Mouse (Mus musculus) forebrain, embryonic 15.5 days (tissue): ENCODE results near the gene Jpt2. TPM values are rescaled to one million over a fixed set of nuclear protein-coding genes. Genes with fewer than 3 reads are reported as not detected.
A peak's percentile ranks its signal among the peaks of the same experiment; 100 is the strongest.
"Not testable (repeated sequence)": the region's sequence is repeated elsewhere in the genome, so short reads cannot be mapped to it uniquely, and the experiment has no call there.

Experiments used
- ATAC-seq: fragments of 200-750 bp; cut with Nextera tagmentation; replicated peaks from 2 replicates; pipeline ENCODE4 v1.8.0; 2017; ENCODE audit warnings: mild to moderate bottlenecking, moderate TSS enrichment, moderate library complexity
- H3K27ac ChIP-seq: fragments of 300-500 bp; sonication (generic); replicated peaks from 2 replicates; pipeline ENCODE4 v1.5.1; 2015; ENCODE audit warnings: mild to moderate bottlenecking, inconsistent platforms
- H3K27me3 ChIP-seq: fragments of 300-500 bp; sonication (generic); 2 replicates; pipeline ENCODE4 v1.6.1; 2015; ENCODE audit warnings: inconsistent platforms
- H3K36me3 ChIP-seq: fragments of 300-500 bp; sonication (generic); 2 replicates; pipeline ENCODE4 v1.6.1; 2015; ENCODE audit warnings: mild to moderate bottlenecking, inconsistent platforms
- H3K4me1 ChIP-seq: fragments of 300-500 bp; sonication (generic); 2 replicates; pipeline ENCODE4 v1.6.1; 2015; ENCODE audit warnings: inconsistent platforms
- H3K4me2 ChIP-seq: fragments of 300-500 bp; sonication (generic); replicated peaks from 2 replicates; pipeline ENCODE4 v1.6.1; 2015; ENCODE audit warnings: mild to moderate bottlenecking, inconsistent platforms
- H3K4me3 ChIP-seq: fragments of 300-500 bp; sonication (generic); 2 replicates; pipeline ENCODE4 v1.5.1; 2015; ENCODE audit warnings: mild to moderate bottlenecking, inconsistent platforms
- H3K9ac ChIP-seq: fragments of 300-500 bp; sonication (generic); replicated peaks from 2 replicates; pipeline ENCODE4 v1.6.1; 2015; ENCODE audit warnings: mild to moderate bottlenecking, inconsistent platforms
- H3K9me3 ChIP-seq: fragments of 300-500 bp; sonication (generic); 2 replicates; pipeline ENCODE4 v1.6.1; 2016; ENCODE audit warnings: inconsistent platforms
- WGBS: fragments of 180-500 bp; shearing (Covaris S2); methylation state at CpG from one replicate; pipeline ENCODE4 v1.1.7; 2015; ENCODE audit warnings: mixed read lengths; 5-methylcytosine and 5-hydroxymethylcytosine counted together
- polyA plus RNA-seq: library from polyadenylated mRNA; unstranded; fragments of >200 nt; fragmentation: Nextera tagmentation; extraction: Ambion mirVana; gene quantifications from 2 replicates; pipeline ENCODE4 v1.2.1, GENCODE M21; 2015

Jpt2 gene
- polyA plus RNA-seq, 1 experiment from 2014 or later, result 101 TPM

DNA sequence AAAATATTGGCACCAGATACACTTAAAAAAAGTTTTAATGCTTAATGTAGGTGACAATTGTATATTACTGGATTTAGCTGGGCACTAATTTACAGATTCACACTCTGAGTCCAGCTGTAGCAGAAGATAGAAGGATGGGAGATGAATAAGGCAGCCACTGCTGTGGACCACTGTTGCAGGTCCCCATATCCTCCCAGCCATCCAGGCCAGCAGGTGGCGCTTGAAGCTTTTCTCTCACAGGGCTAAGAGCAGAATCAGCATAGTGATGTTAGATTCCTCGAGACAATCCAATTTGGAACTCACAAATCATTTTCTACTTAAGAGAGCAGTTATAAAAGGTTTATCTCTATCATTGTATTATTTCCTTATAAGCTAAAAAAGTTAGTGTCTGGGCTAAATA lies 18.0 kb downstream of the Jpt2 start:
- H3K4me3 ChIP-seq, H3K9ac ChIP-seq, H3K4me1 ChIP-seq, ATAC-seq, H3K9me3 ChIP-seq, H3K4me2 ChIP-seq, H3K27me3 ChIP-seq, H3K27ac ChIP-seq: not testable (repeated sequence)
- WGBS, result 12% methylated on average over 2 of the region's 2 CpGs
- H3K36me3 ChIP-seq, result peaks cover 37% of the 10 kb centered on the region

GRCm38 (mm10) chr17:24937266-24937665 lies 23.2 kb downstream of the Jpt2 start:
- WGBS, result 42% methylated on average over 6 of the region's 6 CpGs
- no peak for ATAC-seq
- H3K4me1 ChIP-seq, result peaks cover 32% of the 10 kb centered on the region
- H3K4me3 ChIP-seq, result peak overlapping the region; percentile 84
- H3K9me3 ChIP-seq, result no peaks in the 10 kb centered on the region
- H3K4me2 ChIP-seq, result peak overlapping the region; percentile 90
- no peaks in the 10 kb centered on the region for H3K27me3 ChIP-seq
- peak overlapping the region; percentile 93 for H3K27ac ChIP-seq
- H3K9ac ChIP-seq, result peak overlapping the region; percentile 91
- H3K36me3 ChIP-seq, result peaks cover 6% of the 10 kb centered on the region; the same call in 1 of the 2 replicates

GRCm38 (mm10) chr17:24936259-24937237 lies 23.9 kb downstream of the Jpt2 start, which contains the start of gene Mapk8ip3:
Gene Mapk8ip3, minus strand, starts transcription at chr17:24936977.
- peak; percentile 99 for ATAC-seq
- peak within 1 kb of the TSS; percentile 84 for H3K4me3 ChIP-seq
- under 1% methylated on average over 78 of the region's 78 CpGs for WGBS

DNA sequence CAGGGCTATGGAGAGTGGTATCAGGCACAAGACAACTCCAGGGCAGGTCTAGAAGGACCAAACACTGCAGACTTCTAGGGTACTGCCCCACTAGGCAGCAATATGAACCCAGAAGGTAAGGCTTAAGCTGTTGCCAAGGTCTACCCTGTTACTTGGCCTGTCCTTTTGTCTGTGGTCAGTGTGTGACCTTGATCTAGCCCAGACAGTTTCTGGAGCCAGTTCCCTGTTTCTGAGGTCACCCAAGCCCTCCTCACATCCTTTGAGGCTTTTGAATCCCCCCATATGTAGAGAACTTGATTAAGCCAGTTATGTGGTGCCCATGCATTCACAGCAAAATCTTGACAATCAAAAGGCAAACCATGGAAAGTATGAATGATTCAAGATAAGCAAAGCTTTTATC lies 24.8 kb downstream of the Jpt2 start:
- ATAC-seq, result no peak
- peaks cover 9% of the 10 kb centered on the region for H3K36me3 ChIP-seq
- H3K4me2 ChIP-seq, result peak overlapping the region; percentile 90
- peak overlapping the region; percentile 84 for H3K4me3 ChIP-seq
- no peaks in the 10 kb centered on the region for H3K27me3 ChIP-seq
- no peaks in the 10 kb centered on the region for H3K9me3 ChIP-seq
- no peak overlapping the region for H3K27ac ChIP-seq
- H3K9ac ChIP-seq, result peak overlapping the region; percentile 91
- peaks cover 32% of the 10 kb centered on the region for H3K4me1 ChIP-seq

More at GRCm38 (mm10) chr17:24936259-24937237, 23.9 kb downstream of the Jpt2 start, which contains the start of gene Mapk8ip3:
- H3K4me2 ChIP-seq, result peak within 1 kb of the TSS; percentile 90
- H3K4me1 ChIP-seq, result peaks cover 32% of the 10 kb centered on the region
- peak within 1 kb of the TSS; percentile 91 for H3K9ac ChIP-seq
- no peaks in the 10 kb centered on the region for H3K9me3 ChIP-seq
- H3K36me3 ChIP-seq, result peaks cover 9% of the 10 kb centered on the region
- H3K27me3 ChIP-seq, result no peaks in the 10 kb centered on the region
- peak within 1 kb of the TSS; percentile 93 for H3K27ac ChIP-seq

GRCm38 (mm10) chr17:24934926-24935325 lies 25.6 kb downstream of the Jpt2 start:
- Histone ChIP-seq H3K9me3 (no peaks in the 10 kb centered on the region), H3K27me3 (no peaks in the 10 kb centered on the region), H3K36me3 (peaks cover 9% of the 10 kb centered on the region), H3K27ac (no peak overlapping the region), H3K4me2 (peak overlapping the region; percentile 90), H3K4me1 (peaks cover 32% of the 10 kb centered on the region), H3K4me3 (peak overlapping the region; percentile 84), H3K9ac (peak overlapping the region; percentile 91)
- WGBS, result 89% methylated on average over 4 of the region's 4 CpGs
- ATAC-seq, result no peak

DNA sequence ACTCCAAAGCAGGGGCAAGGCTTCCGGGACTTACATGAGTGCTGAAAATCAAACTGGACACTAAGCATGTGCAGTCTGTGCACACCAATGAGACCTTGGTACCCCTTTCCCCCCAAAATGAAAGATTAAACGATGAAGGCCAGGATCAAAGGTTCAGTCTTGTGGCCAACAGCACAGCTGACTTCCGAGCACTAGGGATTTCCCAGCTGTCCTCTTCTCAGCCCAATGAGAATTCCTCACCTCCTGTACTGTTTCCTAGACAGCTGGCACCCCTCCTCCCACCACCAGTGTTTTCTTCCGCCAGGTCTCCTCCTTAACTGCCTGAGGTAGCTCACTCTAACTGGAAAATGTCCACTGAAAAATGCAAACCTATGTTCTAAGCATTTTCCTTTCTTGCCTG lies 27.3 kb downstream of the Jpt2 start:
- no peak for ATAC-seq
- Histone ChIP-seq H3K9ac (no peak overlapping the region), H3K27me3 (no peaks in the 10 kb centered on the region), H3K4me2 (no peak overlapping the region), H3K36me3 (peaks cover 9% of the 10 kb centered on the region), H3K4me1 (peaks cover 32% of the 10 kb centered on the region), H3K4me3 (no peak overlapping the region), H3K9me3 (no peaks in the 10 kb centered on the region), H3K27ac (no peak overlapping the region)
- WGBS, result 86% methylated on average over 4 of the region's 4 CpGs

- Histone ChIP-seq H3K9ac (no peak overlapping the region), H3K9me3 (no peaks in the 10 kb centered on the region), H3K36me3 (peaks cover 14% of the 10 kb centered on the region), H3K4me3 (no peak overlapping the region), H3K27me3 (no peaks in the 10 kb centered on the region), H3K27ac (no peak overlapping the region), H3K4me1 (peaks cover 32% of the 10 kb centered on the region), H3K4me2 (no peak overlapping the region)
- 94% methylated on average over 4 of the region's 4 CpGs for WGBS
- no peak for ATAC-seq
Measured at GRCm38 (mm10) chr17:24932431-24932830, 28.1 kb downstream of the Jpt2 start.

DNA sequence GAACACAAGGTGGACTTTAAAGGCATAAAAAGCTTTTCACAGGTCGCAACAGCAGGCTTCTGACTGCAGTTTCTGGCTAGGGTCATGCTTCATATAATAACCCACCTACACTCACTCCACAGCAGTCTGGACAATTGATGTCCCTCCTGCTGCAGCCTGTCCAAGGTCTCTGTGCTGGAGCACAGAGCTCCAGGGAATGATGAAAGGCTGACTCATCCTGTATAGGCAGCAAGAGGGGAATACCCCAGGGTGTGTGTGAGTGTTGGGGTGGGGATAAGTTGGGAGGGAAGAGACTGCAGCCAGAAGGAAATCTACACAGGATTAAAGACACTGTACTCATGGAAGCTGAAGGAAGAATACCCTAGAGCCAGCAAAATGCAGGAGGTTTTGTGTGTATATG lies 31.0 kb downstream of the Jpt2 start:
- no peak overlapping the region for H3K4me3 ChIP-seq
- H3K27ac ChIP-seq, result no peak overlapping the region
- no peaks in the 10 kb centered on the region for H3K9me3 ChIP-seq
- H3K27me3 ChIP-seq, result no peaks in the 10 kb centered on the region
- no peak for ATAC-seq
- H3K36me3 ChIP-seq, result peaks cover 42% of the 10 kb centered on the region
- H3K4me1 ChIP-seq, result peaks cover 15% of the 10 kb centered on the region
- H3K9ac ChIP-seq, result no peak overlapping the region
- WGBS, result 89% methylated on average over 1 of the region's 1 CpGs
- no peak overlapping the region for H3K4me2 ChIP-seq

- ATAC-seq, result no peak
- Histone ChIP-seq H3K27me3 (no peaks in the 10 kb centered on the region), H3K27ac (no peak overlapping the region), H3K4me1 (no peaks in the 10 kb centered on the region), H3K36me3 (peaks cover 96% of the 10 kb centered on the region), H3K4me3 (no peak overlapping the region), H3K9me3 (no peaks in the 10 kb centered on the region), H3K9ac (no peak overlapping the region), H3K4me2 (no peak overlapping the region)
- 88% methylated on average over 1 of the region's 1 CpGs for WGBS
Measured at GRCm38 (mm10) chr17:24923246-24923645, 37.2 kb downstream of the Jpt2 start.

DNA sequence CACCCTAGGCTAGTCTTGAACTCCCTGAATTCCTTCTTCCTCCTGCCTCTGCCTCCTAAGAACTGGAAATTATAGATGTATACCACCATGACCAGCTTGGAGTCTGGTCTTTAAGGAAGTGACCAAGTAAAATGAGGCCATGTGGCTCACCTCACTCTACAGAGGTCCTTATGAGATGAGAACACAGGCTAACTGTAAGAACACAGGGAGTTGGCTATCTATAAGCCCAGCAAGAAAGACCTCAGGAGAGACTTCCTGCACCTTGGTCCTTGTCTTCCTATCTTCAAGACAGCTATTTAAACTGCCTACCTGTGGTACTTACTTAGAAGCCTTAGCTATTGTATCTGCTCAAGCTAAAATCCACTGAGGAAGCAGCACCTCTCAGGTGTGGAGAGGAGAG lies 46.5 kb downstream of the Jpt2 start:
- H3K4me2 ChIP-seq, result no peak overlapping the region
- H3K4me1 ChIP-seq, result no peaks in the 10 kb centered on the region
- H3K4me3 ChIP-seq, result no peak overlapping the region
- H3K27me3 ChIP-seq, result no peaks in the 10 kb centered on the region
- peaks cover 95% of the 10 kb centered on the region for H3K36me3 ChIP-seq
- H3K27ac ChIP-seq, result no peak overlapping the region
- no peak for ATAC-seq
- H3K9ac ChIP-seq, result no peak overlapping the region
- no peaks in the 10 kb centered on the region for H3K9me3 ChIP-seq

DNA sequence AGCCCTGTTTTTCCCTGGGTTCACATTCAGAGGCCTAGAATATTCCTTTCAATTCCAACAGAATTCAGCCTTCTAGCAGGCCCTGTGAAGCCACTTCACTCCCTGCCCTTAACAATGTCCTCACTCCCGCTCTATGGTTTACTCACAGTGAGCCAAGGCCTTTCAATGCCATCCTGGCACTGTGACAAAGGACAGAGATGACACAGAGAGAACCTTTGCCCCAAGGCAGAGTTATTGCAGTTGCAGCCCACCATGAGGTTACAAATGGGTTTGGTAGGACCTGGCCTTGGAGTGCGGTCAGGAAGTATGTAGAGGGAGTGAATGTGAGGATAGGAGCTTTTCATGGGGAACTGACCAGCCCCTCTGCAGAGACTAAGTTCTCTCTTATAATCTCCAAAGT lies 52.9 kb downstream of the Jpt2 start:
- Histone ChIP-seq H3K4me1 (no peaks in the 10 kb centered on the region), H3K9me3 (no peaks in the 10 kb centered on the region), H3K9ac (no peak overlapping the region), H3K4me2 (no peak overlapping the region), H3K27me3 (no peaks in the 10 kb centered on the region), H3K27ac (no peak overlapping the region), H3K4me3 (no peak overlapping the region), H3K36me3 (peaks cover 96% of the 10 kb centered on the region)
- ATAC-seq, result no peak
- 97% methylated on average over 2 of the region's 2 CpGs for WGBS

- Histone ChIP-seq H3K4me3 (no peak overlapping the region), H3K36me3 (peaks cover 100% of the 10 kb centered on the region), H3K4me1 (no peaks in the 10 kb centered on the region), H3K9me3 (no peaks in the 10 kb centered on the region), H3K9ac (no peak overlapping the region), H3K27me3 (no peaks in the 10 kb centered on the region), H3K27ac (no peak overlapping the region), H3K4me2 (no peak overlapping the region)
- 93% methylated on average over 9 of the region's 9 CpGs for WGBS
- no peak for ATAC-seq
Measured at GRCm38 (mm10) chr17:24903767-24904166, 56.7 kb downstream of the Jpt2 start.
